Mouse (Mus musculus) yolk sac, embryonic 10.5 days (tissue): Measurements from ENCODE around the gene Pdcd7.

ENCODE experiments used
- DNase-seq: peaks from one replicate; pipeline ENCODE4 v3.0.0-alpha.2; 2017; ENCODE audit warnings: low spot score

The Pdcd7 gene

GRCm38 (mm10) chr9:65356971-65357370, 11.1 kb downstream of the Pdcd7 start:
- DNase-seq: no peak

GRCm38 (mm10) chr9:65358956-65359480, 13.1 kb downstream of the Pdcd7 start:
- DNase-seq: no peak

GRCm38 (mm10) chr9:65360641-65361448, 14.9 kb downstream of the Pdcd7 start, which contains the start of gene Ubap1l:
Gene Ubap1l (plus strand): TSS chr9:65361041.
- DNase-seq: peak; percentile 48

- DNase-seq: no peak
Measured at GRCm38 (mm10) chr9:65363684-65364083, 17.8 kb downstream of the Pdcd7 start.

- DNase-seq: no peak
Measured at GRCm38 (mm10) chr9:65365721-65366120, 19.8 kb downstream of the Pdcd7 start.

GRCm38 (mm10) chr9:65371756-65372155, 25.9 kb downstream of the Pdcd7 start:
- no peak for DNase-seq

- DNase-seq: no peak
Measured at GRCm38 (mm10) chr9:65372449-65372848, 26.5 kb downstream of the Pdcd7 start.

- DNase-seq: no peak
Measured at GRCm38 (mm10) chr9:65374468-65375162, 28.7 kb downstream of the Pdcd7 start.

GRCm38 (mm10) chr9:65375163-65375934, 29.4 kb downstream of the Pdcd7 start:
- no peak for DNase-seq

- DNase-seq: no peak
Measured at GRCm38 (mm10) chr9:65381017-65381590, 35.2 kb downstream of the Pdcd7 start.

GRCm38 (mm10) chr9:65382031-65382750, 36.3 kb downstream of the Pdcd7 start:
- DNase-seq: no peak

- no peak for DNase-seq
Measured at GRCm38 (mm10) chr9:65382751-65383097, 36.8 kb downstream of the Pdcd7 start.

- no peak for DNase-seq
Measured at GRCm38 (mm10) chr9:65384276-65384675, 38.4 kb downstream of the Pdcd7 start.

GRCm38 (mm10) chr9:65386373-65387140, 40.7 kb downstream of the Pdcd7 start:
- no peak for DNase-seq

- peak; percentile 26 for DNase-seq
Measured at GRCm38 (mm10) chr9:65390752-65391612, 45.1 kb downstream of the Pdcd7 start.

GRCm38 (mm10) chr9:65391613-65391964, 45.7 kb downstream of the Pdcd7 start, which contains the start of gene Kbtbd13:
Gene Kbtbd13 (minus strand): TSS chr9:65391652.
- DNase-seq: no peak

GRCm38 (mm10) chr9:65392638-65393364, 46.9 kb downstream of the Pdcd7 start:
- DNase-seq: peak; percentile 56

GRCm38 (mm10) chr9:65393606-65394005, 47.7 kb downstream of the Pdcd7 start:
- no peak for DNase-seq

GRCm38 (mm10) chr9:65394360-65394759, 48.5 kb downstream of the Pdcd7 start:
- no peak for DNase-seq
